Mouse (Mus musculus): ENCODE results near the gene Gm13420.
A peak's percentile ranks its signal among the peaks of the same experiment; 100 is the strongest.

Gm13420 gene

GRCm38 (mm10) chr2:29738799-29739198, 12.7 kb downstream of the Gm13420 start:
- no peak for DNase-seq (ENCODE audit: low read depth, low spot score)

- DNase-seq (ENCODE audit: low read depth, low spot score): no peak
These were observed 14.1 kb downstream of the Gm13420 start for GRCm38 (mm10) chr2:29737209-29737925.

GRCm38 (mm10) chr2:29735708-29736107, 15.8 kb downstream of the Gm13420 start:
- no peak for DNase-seq (ENCODE audit: low read depth, low spot score)

- DNase-seq (ENCODE audit: low read depth, low spot score): no peak
These were observed 18.1 kb downstream of the Gm13420 start for GRCm38 (mm10) chr2:29733348-29733747.

GRCm38 (mm10) chr2:29732559-29732958, 18.9 kb downstream of the Gm13420 start:
- DNase-seq (ENCODE audit: low read depth, low spot score): no peak

- DNase-seq (ENCODE audit: low read depth, low spot score): peak; percentile 56
These were observed 19.9 kb downstream of the Gm13420 start for GRCm38 (mm10) chr2:29731545-29731944.

GRCm38 (mm10) chr2:29729500-29729899, 22.0 kb downstream of the Gm13420 start:
- DNase-seq (ENCODE audit: low read depth, low spot score): peak; percentile 87

GRCm38 (mm10) chr2:29724664-29725365, 26.7 kb downstream of the Gm13420 start:
- no peak for DNase-seq (ENCODE audit: low read depth, low spot score)

- DNase-seq (ENCODE audit: low read depth, low spot score): no peak
These were observed 28.4 kb downstream of the Gm13420 start for GRCm38 (mm10) chr2:29723132-29723531.

- no peak for DNase-seq (ENCODE audit: low read depth, low spot score)
These were observed 32.9 kb downstream of the Gm13420 start for GRCm38 (mm10) chr2:29718581-29718980.

- DNase-seq (ENCODE audit: low read depth, low spot score): peak; percentile 88
These were observed 34.8 kb downstream of the Gm13420 start for GRCm38 (mm10) chr2:29716691-29717090.

GRCm38 (mm10) chr2:29716143-29716542, 35.3 kb downstream of the Gm13420 start:
- no peak for DNase-seq (ENCODE audit: low read depth, low spot score)

- DNase-seq (ENCODE audit: low read depth, low spot score): no peak
These were observed 37.4 kb downstream of the Gm13420 start for GRCm38 (mm10) chr2:29714127-29714526.

- DNase-seq (ENCODE audit: low read depth, low spot score): no peak
These were observed 38.0 kb downstream of the Gm13420 start for GRCm38 (mm10) chr2:29713501-29713900.

- peak; percentile 40 for DNase-seq (ENCODE audit: low read depth, low spot score)
These were observed 39.6 kb downstream of the Gm13420 start for GRCm38 (mm10) chr2:29711877-29712276.

GRCm38 (mm10) chr2:29711038-29711437, 40.4 kb downstream of the Gm13420 start:
- no peak for DNase-seq (ENCODE audit: low read depth, low spot score)

GRCm38 (mm10) chr2:29708209-29708608, 43.3 kb downstream of the Gm13420 start:
- DNase-seq (ENCODE audit: low read depth, low spot score): peak; percentile 89

GRCm38 (mm10) chr2:29707731-29708130, 43.8 kb downstream of the Gm13420 start:
- DNase-seq (ENCODE audit: low read depth, low spot score): peak; percentile 65

GRCm38 (mm10) chr2:29706726-29707620, 44.5 kb downstream of the Gm13420 start:
- DNase-seq (ENCODE audit: low read depth, low spot score): no peak

GRCm38 (mm10) chr2:29705493-29705892, 46.0 kb downstream of the Gm13420 start:
- DNase-seq (ENCODE audit: low read depth, low spot score): no peak

- DNase-seq (ENCODE audit: low read depth, low spot score): no peak
These were observed 48.1 kb downstream of the Gm13420 start for GRCm38 (mm10) chr2:29703104-29704081.

All from ES-CJ7 (cell line).